Mouse (Mus musculus) midbrain, embryonic 15.5 days (tissue): ENCODE data around the gene Pdcd11. TPM values are rescaled to one million over a fixed set of nuclear protein-coding genes. Genes with fewer than 3 reads are reported as not detected.
A peak's percentile ranks its signal among the peaks of the same experiment; 100 is the strongest.
"Not testable (repeated sequence)": the region's sequence is repeated elsewhere in the genome, so short reads cannot be mapped to it uniquely, and the experiment has no call there.

ENCODE experiments used
- ATAC-seq: fragments of 200-750 bp; cut with Nextera tagmentation; replicated peaks from 2 replicates; pipeline ENCODE4 v1.8.0; 2017; ENCODE audit warnings: moderate TSS enrichment
- H3K27ac ChIP-seq: fragments of 300-500 bp; sonication (generic); 2 replicates; pipeline ENCODE4 v1.5.1; 2015; ENCODE audit warnings: mild to moderate bottlenecking, inconsistent platforms
- H3K27me3 ChIP-seq: fragments of 300-500 bp; sonication (generic); replicated peaks from 2 replicates; pipeline ENCODE4 v1.6.1; 2015; ENCODE audit warnings: inconsistent platforms
- H3K36me3 ChIP-seq: fragments of 300-500 bp; sonication (generic); replicated peaks from 2 replicates; pipeline ENCODE4 v1.6.1; 2015; ENCODE audit warnings: inconsistent platforms
- H3K4me1 ChIP-seq: fragments of 300-500 bp; sonication (generic); 2 replicates; pipeline ENCODE4 v1.6.1; 2015; ENCODE audit warnings: inconsistent platforms
- H3K4me2 ChIP-seq: fragments of 300-500 bp; sonication (generic); 2 replicates; pipeline ENCODE4 v1.6.1; 2015; ENCODE audit warnings: inconsistent platforms, mild to moderate bottlenecking, moderate library complexity
- H3K4me3 ChIP-seq: fragments of 300-500 bp; sonication (generic); 2 replicates; pipeline ENCODE4 v1.5.1; 2015; ENCODE audit warnings: mild to moderate bottlenecking, inconsistent platforms
- H3K9ac ChIP-seq: fragments of 300-500 bp; sonication (generic); 2 replicates; pipeline ENCODE4 v1.6.1; 2015; ENCODE audit warnings: mild to moderate bottlenecking, inconsistent platforms
- H3K9me3 ChIP-seq: fragments of 300-500 bp; sonication (generic); 2 replicates; pipeline ENCODE4 v1.6.1; 2016; ENCODE audit warnings: inconsistent platforms
- WGBS: fragments of 180-500 bp; shearing (Covaris S2); methylation state at CpG from one replicate; pipeline ENCODE4 v1.1.7; 2015; ENCODE audit warnings: mixed read lengths; 5-methylcytosine and 5-hydroxymethylcytosine counted together
- polyA plus RNA-seq: library from polyadenylated mRNA; unstranded; fragments of >200 nt; fragmentation: Nextera tagmentation; extraction: Ambion mirVana; gene quantifications from 2 replicates; pipeline ENCODE4 v1.2.1, GENCODE M21; 2015

The Pdcd11 gene
- polyA plus RNA-seq, 1 experiment from 2014 or later = 6.8 TPM

GRCm38 (mm10) chr19:47130551-47131125 lies 40.1 kb downstream of the Pdcd11 start:
- no peaks in the 10 kb centered on the region for H3K27me3 ChIP-seq
- ATAC-seq = no peak
- H3K4me1 ChIP-seq = no peaks in the 10 kb centered on the region
- no peak overlapping the region for H3K9ac ChIP-seq
- no peak overlapping the region for H3K27ac ChIP-seq
- H3K4me2 ChIP-seq = no peak overlapping the region
- 92% methylated on average over 15 of the region's 15 CpGs for WGBS
- peaks cover 55% of the 10 kb centered on the region for H3K36me3 ChIP-seq
- H3K4me3 ChIP-seq = no peak overlapping the region
- H3K9me3 ChIP-seq = no peaks in the 10 kb centered on the region

GRCm38 (mm10) chr19:47133161-47133560 lies 42.6 kb downstream of the Pdcd11 start:
- Histone ChIP-seq H3K27me3 (no peaks in the 10 kb centered on the region), H3K4me3 (no peak overlapping the region), H3K9me3 (no peaks in the 10 kb centered on the region), H3K27ac (no peak overlapping the region), H3K9ac (no peak overlapping the region), H3K4me2 (no peak overlapping the region), H3K36me3 (peaks cover 37% of the 10 kb centered on the region), H3K4me1 (peaks cover 10% of the 10 kb centered on the region)
- no peak for ATAC-seq
- whole genome bisulfite sequencing = 91% methylated on average over 7 of the region's 7 CpGs

- ATAC-seq = no peak
Measured at GRCm38 (mm10) chr19:47135568-47135967, 45.0 kb downstream of the Pdcd11 start.

GRCm38 (mm10) chr19:47136170-47136569 lies 45.6 kb downstream of the Pdcd11 start:
- 87% methylated on average over 5 of the region's 5 CpGs for WGBS
- H3K9ac ChIP-seq = no peak overlapping the region

More at GRCm38 (mm10) chr19:47135568-47135967, 45.0 kb downstream of the Pdcd11 start:
- Histone ChIP-seq H3K9me3 (no peaks in the 10 kb centered on the region), H3K4me3 (no peak overlapping the region), H3K36me3 (peaks cover 13% of the 10 kb centered on the region), H3K4me1 (peaks cover 12% of the 10 kb centered on the region), H3K4me2 (no peak overlapping the region), H3K27ac (no peak overlapping the region), H3K27me3 (no peaks in the 10 kb centered on the region), H3K9ac (no peak overlapping the region)
- WGBS = 92% methylated on average over 17 of the region's 17 CpGs

GRCm38 (mm10) chr19:47137051-47137581 lies 46.5 kb downstream of the Pdcd11 start:
- WGBS = 43% methylated on average over 6 of the region's 6 CpGs
- H3K27ac ChIP-seq = no peak overlapping the region
- peaks cover 12% of the 10 kb centered on the region for H3K4me1 ChIP-seq
- H3K4me3 ChIP-seq = no peak overlapping the region
- H3K9me3 ChIP-seq = no peaks in the 10 kb centered on the region
- no peak overlapping the region for H3K9ac ChIP-seq
- no peaks in the 10 kb centered on the region for H3K27me3 ChIP-seq
- no peaks in the 10 kb centered on the region for H3K36me3 ChIP-seq
- peak overlapping the region; percentile 44 for H3K4me2 ChIP-seq
- no peak for ATAC-seq

More at GRCm38 (mm10) chr19:47136170-47136569, 45.6 kb downstream of the Pdcd11 start:
- no peak for ATAC-seq
- Histone ChIP-seq H3K27ac (no peak overlapping the region), H3K9me3 (no peaks in the 10 kb centered on the region), H3K4me2 (no peak overlapping the region), H3K27me3 (no peaks in the 10 kb centered on the region), H3K4me1 (peaks cover 12% of the 10 kb centered on the region), H3K4me3 (no peak overlapping the region), H3K36me3 (peaks cover 8% of the 10 kb centered on the region)

GRCm38 (mm10) chr19:47137771-47138421 lies 47.3 kb downstream of the Pdcd11 start, which contains the start of gene Calhm2:
Calhm2 (minus strand) TSS chr19:47138294.
- Histone ChIP-seq H3K27ac (no peak within 1 kb of the TSS), H3K4me3 (peak within 1 kb of the TSS; percentile 28), H3K36me3 (no peaks in the 10 kb centered on the region), H3K4me1 (peaks cover 12% of the 10 kb centered on the region), H3K9ac (peak within 1 kb of the TSS; percentile 40), H3K27me3 (no peaks in the 10 kb centered on the region), H3K9me3 (no peaks in the 10 kb centered on the region), H3K4me2 (peak within 1 kb of the TSS; percentile 44)
- no peak for ATAC-seq
- WGBS = 13% methylated on average over 28 of the region's 28 CpGs

- H3K4me2 ChIP-seq, H3K4me3 ChIP-seq: not testable (repeated sequence)
- 46% methylated on average over 7 of the region's 7 CpGs for WGBS
Measured at GRCm38 (mm10) chr19:47139611-47140010, 49.0 kb downstream of the Pdcd11 start.

GRCm38 (mm10) chr19:47142438-47142837 lies 51.9 kb downstream of the Pdcd11 start:
- H3K27ac ChIP-seq = no peak overlapping the region
- no peaks in the 10 kb centered on the region for H3K36me3 ChIP-seq
- ATAC-seq = no peak
- no peaks in the 10 kb centered on the region for H3K9me3 ChIP-seq
- H3K4me2 ChIP-seq = no peak overlapping the region
- no peak overlapping the region for H3K4me3 ChIP-seq
- peaks cover 9% of the 10 kb centered on the region for H3K4me1 ChIP-seq
- no peak overlapping the region for H3K9ac ChIP-seq
- no peaks in the 10 kb centered on the region for H3K27me3 ChIP-seq
- WGBS = 77% methylated on average over 6 of the region's 6 CpGs

More at GRCm38 (mm10) chr19:47139611-47140010, 49.0 kb downstream of the Pdcd11 start:
- ATAC-seq, H3K9ac ChIP-seq, H3K27me3 ChIP-seq, H3K27ac ChIP-seq, H3K9me3 ChIP-seq, H3K36me3 ChIP-seq: not testable (repeated sequence)
- H3K4me1 ChIP-seq = peaks cover 12% of the 10 kb centered on the region

GRCm38 (mm10) chr19:47144154-47144553 lies 53.6 kb downstream of the Pdcd11 start, which contains the start of gene Calhm1:
Calhm1 (minus strand) TSS chr19:47144254.
- ATAC-seq = no peak
- Histone ChIP-seq H3K27ac (no peak within 1 kb of the TSS), H3K9ac (no peak within 1 kb of the TSS), H3K27me3 (no peaks in the 10 kb centered on the region), H3K36me3 (no peaks in the 10 kb centered on the region), H3K9me3 (no peaks in the 10 kb centered on the region), H3K4me2 (no peak within 1 kb of the TSS), H3K4me3 (no peak within 1 kb of the TSS), H3K4me1 (no peaks in the 10 kb centered on the region)
- 95% methylated on average over 6 of the region's 6 CpGs for WGBS

GRCm38 (mm10) chr19:47148267-47148847 lies 57.8 kb downstream of the Pdcd11 start:
- Histone ChIP-seq H3K9me3 (no peaks in the 10 kb centered on the region), H3K4me1 (no peaks in the 10 kb centered on the region; the same call in 1 of the 2 replicates), H3K9ac (no peak overlapping the region), H3K4me3 (no peak overlapping the region), H3K27ac (no peak overlapping the region), H3K36me3 (no peaks in the 10 kb centered on the region), H3K4me2 (no peak overlapping the region), H3K27me3 (no peaks in the 10 kb centered on the region)
- WGBS = 82% methylated on average over 5 of the region's 5 CpGs
- no peak for ATAC-seq

- no peak overlapping the region for H3K4me3 ChIP-seq
- no peak overlapping the region for H3K4me2 ChIP-seq
- no peaks in the 10 kb centered on the region for H3K36me3 ChIP-seq
- no peak for ATAC-seq
- no peak overlapping the region for H3K27ac ChIP-seq
- no peak overlapping the region for H3K9ac ChIP-seq
- no peaks in the 10 kb centered on the region for H3K27me3 ChIP-seq
- WGBS = 52% methylated on average over 4 of the region's 4 CpGs
- H3K9me3 ChIP-seq = no peaks in the 10 kb centered on the region
- H3K4me1 ChIP-seq = no peaks in the 10 kb centered on the region; the same call in 1 of the 2 replicates
Measured at GRCm38 (mm10) chr19:47149854-47150253, 59.3 kb downstream of the Pdcd11 start.

GRCm38 (mm10) chr19:47151332-47152061 lies 60.9 kb downstream of the Pdcd11 start:
- 28% methylated on average over 32 of the region's 32 CpGs for WGBS
- peak overlapping the region; percentile 60 for H3K4me2 ChIP-seq
- ATAC-seq = peak; percentile 60
- H3K4me1 ChIP-seq = no peaks in the 10 kb centered on the region; the same call in 1 of the 2 replicates
- no peaks in the 10 kb centered on the region for H3K9me3 ChIP-seq
- peak overlapping the region; percentile 35 for H3K4me3 ChIP-seq
- peak overlapping the region; percentile 38 for H3K9ac ChIP-seq
- H3K36me3 ChIP-seq = no peaks in the 10 kb centered on the region
- H3K27me3 ChIP-seq = no peaks in the 10 kb centered on the region
- no peak overlapping the region for H3K27ac ChIP-seq
